Mouse (Mus musculus) granulocyte monocyte progenitor cell, adult 5-6 weeks (primary cell): Measurements from ENCODE around the gene Slc12a6. TPM values are rescaled to one million over a fixed set of nuclear protein-coding genes. Genes with fewer than 3 reads are reported as not detected.
"Not testable (repeated sequence)": the region's sequence is repeated elsewhere in the genome, so short reads cannot be mapped to it uniquely, and the experiment has no call there.

Source experiments
- ATAC-seq: replicated peaks from 2 replicates; pipeline ENCODE4 v1.8.0; 2016; ENCODE audit warnings: mild to moderate bottlenecking, moderate TSS enrichment, inconsistent platforms; ENCODE audit not compliant: poor library complexity, severe bottlenecking
- total RNA-seq, 2 experiments: library from RNA; stranded (forward) in 1 of 2; stranded (reverse) in 1 of 2; fragments of 200-712, 200-1000 nt in 1 of 2; fragments of >200 nt in 1 of 2; fragmentation: Nextera tagmentation in 1 of 2; gene quantifications; 2 replicates each; pipeline ENCODE4 v1.2.3; 2014 to 2017

Slc12a6 gene
- total RNA-seq, 2 experiments from 2014 or later = 51.3 to 62.2 TPM

DNA sequence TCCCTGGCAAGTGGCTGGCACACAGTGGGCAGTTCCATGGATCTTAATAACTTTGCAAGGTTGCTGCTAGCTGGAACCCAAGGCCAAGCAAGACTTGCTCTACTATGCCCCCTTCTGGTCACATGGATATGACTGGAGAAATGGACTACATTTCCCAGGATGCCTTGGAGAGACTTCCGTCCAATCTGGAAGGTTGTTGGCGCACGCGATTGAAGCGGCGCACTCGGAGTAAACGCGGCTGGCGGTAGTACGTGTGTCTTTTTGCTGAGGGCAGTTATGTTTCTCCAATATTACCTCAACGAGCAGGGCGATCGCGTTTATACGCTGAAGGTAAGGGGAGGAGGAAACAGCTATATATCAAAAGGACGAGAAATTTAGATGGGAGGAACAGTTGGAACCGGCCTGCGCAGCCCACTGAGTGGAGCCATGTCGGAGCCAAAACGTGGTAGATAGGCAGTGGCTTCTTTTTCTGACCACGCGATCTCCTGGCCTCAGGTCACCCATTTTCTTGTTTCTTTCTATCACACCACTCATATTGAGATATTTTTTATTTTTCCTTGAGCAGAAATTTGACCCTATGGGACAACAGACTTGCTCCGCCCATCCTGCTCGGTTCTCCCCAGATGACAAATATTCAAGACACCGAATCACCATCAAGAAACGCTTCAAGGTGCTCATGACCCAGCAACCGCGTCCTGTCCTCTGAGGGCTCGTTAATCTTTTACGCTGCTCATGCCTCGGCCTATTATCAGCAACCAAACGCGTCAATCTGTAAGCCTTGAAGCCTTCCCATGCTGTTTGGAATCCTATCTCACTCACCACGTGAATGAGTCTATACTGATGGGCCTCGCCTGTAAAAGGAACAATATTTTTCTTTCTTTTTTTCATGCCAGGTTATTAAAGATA is 3.6 kb upstream of the Slc12a6 start, which contains the start of gene Nop10:
TSS of gene Nop10 (plus strand) at position 179 of the 906 bp plus-strand sequence.
- peak; percentile 55 for ATAC-seq

DNA sequence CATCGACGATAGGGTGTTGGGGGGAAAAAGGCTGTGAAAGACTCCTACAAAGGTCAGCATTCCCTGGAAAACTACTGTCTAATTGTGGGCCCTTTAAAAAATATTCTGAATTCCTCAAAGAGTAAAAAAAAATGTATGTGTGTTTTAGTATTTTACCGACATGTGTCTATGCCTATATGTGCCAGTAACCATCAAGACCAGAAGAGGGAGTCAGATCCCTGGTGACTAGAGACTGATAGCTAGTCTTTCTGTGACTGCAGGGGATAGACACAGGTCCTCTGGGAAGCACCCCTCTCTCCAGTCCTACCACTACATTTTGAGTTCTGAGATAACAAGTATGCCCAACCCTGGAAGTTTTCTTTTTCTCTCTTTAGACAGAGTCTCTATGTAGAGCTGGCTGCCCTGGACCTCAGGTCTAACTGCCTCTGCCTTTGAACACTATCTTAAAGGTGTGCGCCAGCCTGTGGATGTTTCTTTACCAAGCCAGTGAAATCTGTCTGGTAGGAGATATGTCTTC is 2.8 kb upstream of the Slc12a6 start:
- 0 out of 2 replicates have a peak, but pooled peaks have one; percentile 17 for ATAC-seq

DNA sequence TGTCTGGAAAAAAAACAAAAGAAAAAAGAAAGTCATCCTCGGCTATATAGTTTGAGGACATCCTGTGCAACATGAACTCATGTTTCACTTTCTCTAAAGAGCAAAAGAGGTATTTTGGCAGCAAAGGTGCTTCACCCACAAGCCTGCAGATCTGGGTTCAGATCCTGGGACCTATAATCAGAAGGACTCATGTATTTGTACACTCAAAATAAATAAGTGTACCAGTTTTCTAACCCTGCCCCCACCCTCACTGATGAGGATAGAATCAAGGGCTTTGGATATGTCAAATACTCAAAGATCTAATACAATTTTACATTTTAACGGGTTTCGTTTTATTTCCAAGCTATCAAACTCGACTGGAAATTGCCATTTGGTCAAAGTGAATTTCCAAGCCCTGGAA is 1.3 kb upstream of the Slc12a6 start:
- no peak for ATAC-seq

DNA sequence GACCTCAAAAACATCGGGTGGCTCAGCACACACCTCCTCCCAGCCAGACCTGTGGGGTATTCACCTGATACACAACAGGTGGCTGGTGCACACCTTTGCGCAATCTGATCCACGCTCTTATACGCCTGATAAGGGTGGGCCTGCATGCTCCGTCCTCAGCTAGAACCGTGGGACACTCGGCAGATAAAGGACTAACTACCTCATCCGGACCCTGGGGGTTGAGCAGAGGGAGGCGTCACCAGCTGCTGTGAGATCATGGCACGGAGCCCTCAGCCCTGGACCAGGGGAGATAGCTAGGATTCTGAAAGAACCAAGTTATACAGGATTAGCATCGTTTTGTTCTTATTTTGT is 592 bp downstream of the Slc12a6 start, which contains the start of gene Gm21985:
TSS of gene Gm21985 (plus strand) at position 73 of the 351 bp plus-strand sequence.
- ATAC-seq = peak; percentile 38

DNA sequence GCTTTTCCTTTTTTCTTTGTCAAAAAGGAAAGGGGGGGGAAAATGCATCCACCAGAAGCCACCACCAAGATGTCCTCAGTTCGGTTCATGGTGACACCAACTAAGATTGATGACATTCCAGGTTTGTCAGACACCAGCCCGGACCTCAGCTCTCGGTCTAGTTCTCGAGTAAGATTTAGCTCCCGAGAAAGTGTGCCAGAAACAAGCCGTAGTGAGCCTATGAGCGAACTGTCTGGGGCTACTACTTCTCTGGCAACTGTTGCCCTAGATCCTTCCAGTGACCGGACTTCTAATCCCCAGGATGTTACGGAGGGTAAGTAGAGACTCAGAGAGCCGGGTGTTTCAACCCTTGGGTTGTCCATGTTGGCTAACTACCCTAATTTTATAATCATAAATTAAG is 1.2 kb downstream of the Slc12a6 start:
- no peak for ATAC-seq

DNA sequence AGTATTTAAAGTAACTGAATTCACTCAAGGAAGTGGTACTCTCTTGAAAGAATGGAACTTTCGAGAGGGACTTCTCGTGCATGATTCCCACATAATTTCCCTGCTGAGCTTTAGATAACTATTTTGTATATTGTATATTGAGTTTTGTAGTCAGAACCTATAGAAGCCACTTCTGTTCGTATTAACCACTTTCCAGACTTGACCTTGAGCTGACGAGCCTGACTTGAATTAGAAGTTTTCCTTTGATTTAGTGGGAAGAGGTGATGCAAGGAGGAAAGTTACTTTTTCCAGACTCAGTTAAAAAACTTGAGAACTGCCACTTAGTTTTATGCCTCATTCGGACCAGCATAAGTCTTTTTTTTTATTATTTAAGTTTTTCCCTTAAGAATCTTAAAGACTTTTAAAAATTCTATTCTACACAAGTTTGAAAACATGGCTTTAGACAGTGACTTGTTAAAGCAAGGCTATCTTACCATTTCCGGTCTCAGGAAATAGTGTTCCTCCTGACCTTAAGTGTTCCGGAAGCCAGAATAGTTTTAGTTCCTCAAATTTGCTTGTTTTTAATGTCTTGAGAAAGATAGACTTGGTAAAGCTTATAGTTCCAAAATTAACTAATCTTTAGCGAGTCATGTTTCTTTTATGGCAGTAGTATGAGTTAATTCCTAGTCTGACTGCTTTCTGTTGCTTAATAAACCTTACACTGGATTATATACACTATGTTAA is 2.1 kb downstream of the Slc12a6 start:
- ATAC-seq = peak; percentile 52

DNA sequence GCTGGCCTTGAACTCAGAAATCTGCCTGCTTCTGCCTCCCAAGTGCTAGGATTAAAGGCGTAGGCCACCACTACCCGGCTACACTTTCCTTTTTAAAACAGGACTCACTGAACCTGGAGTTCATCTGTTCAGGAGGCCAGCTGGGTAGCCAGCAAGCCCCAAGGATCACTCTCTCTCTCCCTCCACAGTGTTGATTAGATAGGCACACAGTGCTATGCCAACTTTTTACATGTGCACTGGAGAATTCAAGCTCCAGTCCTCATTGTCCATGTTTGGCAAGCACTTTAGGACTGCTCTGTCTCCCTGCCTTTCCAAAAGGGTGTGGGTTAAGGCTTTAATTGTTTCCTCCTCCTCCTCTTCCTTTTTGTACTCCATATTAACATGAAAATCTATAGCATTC is 4.4 kb downstream of the Slc12a6 start:
- ATAC-seq = no peak

DNA sequence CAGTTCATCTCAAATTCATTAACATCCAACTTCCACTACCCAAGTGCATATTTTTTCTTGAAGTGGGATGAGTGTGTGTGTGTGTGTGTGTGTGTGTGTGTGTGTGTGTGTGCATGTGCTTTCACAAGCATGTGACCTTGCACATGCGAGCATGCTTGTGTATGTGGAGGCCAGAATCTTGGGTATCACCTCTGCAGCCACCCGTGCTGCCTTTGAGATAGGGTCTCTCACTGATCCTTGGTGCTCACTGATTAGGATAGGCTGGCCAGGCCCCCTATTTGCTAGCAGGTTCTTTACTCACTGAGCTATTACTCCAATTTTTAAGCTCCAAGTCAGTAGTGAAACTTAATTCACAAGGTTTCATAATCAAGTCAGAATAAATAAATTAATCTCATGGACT is 7.3 kb downstream of the Slc12a6 start:
- no peak for ATAC-seq

DNA sequence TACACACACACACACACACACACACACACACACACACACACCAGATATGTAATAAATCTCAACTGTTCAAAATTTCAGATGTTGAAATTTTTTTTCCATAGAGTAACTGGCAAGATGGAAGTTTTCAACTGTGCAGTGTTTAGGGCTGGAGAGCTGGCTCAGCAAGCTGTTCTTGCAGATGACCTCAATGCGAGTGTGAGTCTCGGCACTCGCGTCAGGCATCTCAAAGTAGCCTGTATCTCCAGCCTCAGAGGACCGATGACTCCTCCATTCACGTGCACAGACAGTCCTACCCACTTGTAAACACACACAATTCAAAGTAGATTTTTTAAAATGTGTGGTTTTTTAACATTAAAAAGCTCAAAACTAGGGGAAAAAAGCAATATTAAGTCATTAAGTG is 7.8 kb downstream of the Slc12a6 start:
- ATAC-seq = no peak

DNA sequence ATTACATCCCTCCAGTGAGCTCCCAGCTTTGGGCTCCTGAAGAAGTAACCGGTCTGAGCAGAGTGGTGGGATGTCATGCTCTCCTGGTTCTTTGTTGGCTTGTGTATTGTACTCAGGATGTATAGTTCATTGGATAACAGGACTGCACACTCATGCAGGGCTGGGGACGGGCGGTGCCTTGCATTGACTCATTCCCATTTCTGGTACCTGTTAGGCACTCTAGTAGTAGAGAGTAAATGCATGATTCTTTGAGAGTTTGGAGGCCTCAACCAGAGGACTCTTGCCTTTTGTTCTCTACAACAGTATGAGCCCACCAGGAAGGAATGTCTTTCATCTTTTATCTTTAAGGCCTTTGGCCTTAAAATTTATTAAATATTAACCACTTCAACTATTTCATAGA is 11.2 kb downstream of the Slc12a6 start:
- no peak for ATAC-seq

DNA sequence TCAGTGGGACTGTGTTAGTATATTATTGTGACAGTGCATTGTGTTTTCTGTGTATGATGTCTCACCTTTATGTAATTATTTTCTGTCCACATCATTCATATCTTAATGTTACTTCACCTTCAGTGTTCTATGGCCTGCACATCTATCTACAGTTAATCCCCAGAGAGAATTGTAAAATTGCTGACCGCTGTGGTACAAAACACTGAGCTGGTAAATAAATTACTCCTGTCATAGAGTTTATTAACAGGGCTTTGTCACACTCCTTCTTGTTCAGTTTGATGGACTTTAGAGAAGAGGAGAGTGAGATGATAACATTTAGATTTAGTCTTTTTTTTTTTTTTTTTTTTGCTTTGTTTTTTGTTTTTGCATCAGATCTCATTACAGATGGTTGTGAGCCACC is 17.2 kb downstream of the Slc12a6 start:
- ATAC-seq = no peak

DNA sequence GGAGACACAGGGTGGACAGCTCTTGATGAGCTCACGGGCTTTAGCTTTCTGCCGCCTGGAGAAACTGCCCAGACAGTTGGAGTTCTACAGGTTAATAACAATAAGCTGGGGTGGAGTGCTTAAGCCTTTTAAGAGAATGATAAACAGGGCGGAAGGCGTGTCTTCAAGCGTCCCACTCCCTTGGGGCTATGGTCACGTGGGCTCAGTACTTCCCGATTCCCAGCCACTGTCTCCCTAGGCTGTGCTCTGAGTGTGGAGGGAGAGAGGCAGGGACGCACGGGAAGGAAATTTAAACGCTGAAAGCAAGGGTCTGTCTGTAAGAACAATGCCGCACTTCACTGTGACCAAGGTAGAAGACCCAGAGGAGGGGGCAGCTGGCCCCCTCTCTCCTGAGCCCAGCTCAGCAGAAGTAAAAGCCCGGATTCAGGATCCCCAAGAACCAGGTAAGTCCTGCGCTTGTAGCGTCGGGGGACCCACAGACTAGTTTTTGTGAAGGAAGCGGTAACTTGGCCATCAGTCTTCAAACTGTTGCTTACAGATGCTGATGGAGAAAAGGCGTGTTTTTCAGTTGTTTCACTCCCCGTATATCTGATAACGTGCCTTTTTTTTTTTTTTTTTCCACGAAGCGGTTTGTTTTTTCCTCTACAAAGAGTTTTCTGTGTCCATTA is 18.9 kb downstream of the Slc12a6 start:
- ATAC-seq = peak; percentile 93

DNA sequence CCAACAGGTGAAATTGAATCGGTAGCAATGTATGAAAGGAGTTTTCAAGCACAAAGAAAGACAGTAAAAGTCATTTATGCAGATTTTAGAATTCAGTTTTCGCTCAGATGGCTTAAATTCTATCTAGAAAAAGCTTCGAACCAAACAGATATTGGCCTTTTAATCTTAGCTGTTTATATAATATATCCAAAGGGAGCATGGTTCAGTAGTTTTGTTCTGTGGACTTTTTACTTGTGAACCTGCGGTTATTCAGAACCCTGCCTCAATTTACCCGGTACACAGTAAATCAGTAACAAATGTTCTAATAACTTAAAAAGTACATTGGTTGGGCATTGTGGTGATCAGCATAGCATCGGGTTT is 19.4 kb downstream of the Slc12a6 start:
- ATAC-seq = no peak

DNA sequence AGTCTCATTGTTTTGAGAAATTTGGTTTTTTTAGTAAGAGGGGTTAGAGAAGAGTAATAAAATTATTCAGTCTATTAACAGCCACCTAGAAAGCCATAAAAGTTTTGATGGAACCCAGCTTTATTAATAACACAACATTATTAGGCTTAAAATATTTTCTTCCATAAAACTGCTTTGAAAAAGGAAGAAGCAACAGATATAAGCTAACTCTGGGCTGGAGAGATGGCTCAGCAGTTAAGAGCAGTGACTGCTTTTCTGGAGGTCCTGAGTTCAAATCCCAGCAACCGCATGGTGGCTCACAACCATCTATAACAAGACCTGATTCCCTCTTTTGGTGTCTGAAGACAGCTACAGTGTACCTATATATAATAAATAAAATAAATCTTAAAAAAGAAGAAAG is 20.4 kb downstream of the Slc12a6 start:
- not testable (repeated sequence) for ATAC-seq

DNA sequence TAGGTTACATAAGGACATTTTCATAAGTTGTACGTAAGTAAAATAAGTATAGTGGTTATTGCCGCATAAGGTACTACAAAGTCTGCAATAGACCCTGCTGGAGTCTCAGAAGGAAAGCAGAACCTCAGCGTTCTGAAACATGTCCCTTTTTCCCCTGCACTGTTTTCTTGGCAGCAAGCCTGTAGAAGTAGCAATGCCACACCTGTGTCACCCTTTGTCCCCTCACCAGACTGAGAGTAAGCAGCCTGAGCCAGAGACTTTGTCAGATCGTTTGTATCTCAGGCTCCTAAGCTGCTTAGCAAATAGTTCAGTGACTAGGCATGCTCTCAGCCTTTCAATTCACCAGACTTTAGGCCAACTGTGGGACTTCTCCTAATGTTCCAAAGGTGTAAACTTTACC is 21.4 kb downstream of the Slc12a6 start:
- peak; percentile 39 for ATAC-seq

DNA sequence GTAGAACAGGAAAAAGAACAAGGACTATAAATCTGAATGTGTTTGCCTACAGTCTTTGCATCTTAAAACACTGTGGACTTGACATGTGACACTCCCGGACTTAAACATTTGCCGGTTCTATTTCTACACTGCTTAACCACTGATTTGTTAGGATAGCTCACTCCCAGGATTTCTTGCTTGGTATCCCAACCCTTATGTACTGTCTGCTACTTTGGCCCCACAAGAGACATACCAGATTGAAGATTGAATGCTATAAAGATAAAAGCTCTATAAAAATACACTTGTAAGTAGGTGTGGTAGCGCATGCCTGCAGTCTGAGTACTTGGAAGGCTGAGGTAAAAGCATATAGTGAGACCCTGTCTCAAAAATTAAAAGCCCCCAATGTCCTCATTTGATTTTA is 23.9 kb downstream of the Slc12a6 start:
- no peak for ATAC-seq

DNA sequence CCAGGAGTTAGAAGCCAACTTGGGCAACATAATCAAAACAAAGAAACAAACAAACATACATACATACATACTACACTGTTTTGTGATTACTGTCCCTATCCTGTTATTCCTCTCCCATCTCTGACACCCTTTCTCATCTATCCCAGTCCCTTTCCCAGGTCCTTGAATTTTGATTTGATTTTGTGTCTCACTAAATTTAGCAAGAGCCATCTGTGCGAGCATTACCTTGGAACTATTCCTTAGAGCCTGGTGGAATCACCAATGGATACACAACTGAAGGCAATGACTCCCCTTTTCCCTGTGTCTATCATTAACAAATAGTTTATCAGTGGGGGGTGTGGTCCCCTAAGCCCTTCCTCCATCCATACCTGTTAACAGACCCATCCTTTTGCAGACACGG is 27.2 kb downstream of the Slc12a6 start:
- no peak for ATAC-seq

DNA sequence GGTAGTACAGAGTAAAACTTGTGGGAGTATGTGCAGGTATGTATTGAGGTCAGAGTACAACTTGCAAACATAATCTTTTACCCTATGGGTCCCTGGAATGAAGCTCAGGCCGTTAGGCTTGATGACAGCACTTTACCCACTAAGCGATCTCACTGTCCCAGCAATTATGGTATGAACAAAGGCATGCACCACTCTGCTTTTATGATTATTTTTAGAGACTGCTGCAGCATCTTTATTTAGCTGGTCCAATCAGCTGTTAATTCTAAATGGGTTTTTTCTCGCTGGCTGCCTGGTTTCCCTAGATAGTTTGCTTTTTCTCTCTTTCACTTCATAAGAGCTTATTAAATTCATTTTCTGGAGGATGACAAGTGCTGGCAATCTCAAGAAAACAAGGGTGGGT is 30.6 kb downstream of the Slc12a6 start:
- ATAC-seq = no peak

DNA sequence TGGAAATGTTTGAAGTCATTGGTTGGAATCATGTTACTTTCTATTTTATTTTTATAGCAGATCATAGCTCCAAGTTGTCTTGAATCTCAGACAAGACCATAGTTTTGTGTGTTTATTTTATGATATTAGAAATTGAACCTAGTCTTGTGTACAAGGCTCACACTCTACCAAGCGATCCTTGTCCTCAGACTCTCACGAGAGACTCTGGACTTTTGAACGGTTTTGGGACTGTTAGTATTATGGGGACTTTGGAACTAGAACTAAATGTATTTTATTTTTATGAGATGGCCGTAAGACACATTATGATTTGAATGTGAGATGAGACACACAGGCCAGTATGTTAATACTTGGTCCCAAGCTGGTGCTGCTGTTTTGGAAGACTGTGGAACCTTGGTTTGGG is 32.6 kb downstream of the Slc12a6 start:
- ATAC-seq = no peak

DNA sequence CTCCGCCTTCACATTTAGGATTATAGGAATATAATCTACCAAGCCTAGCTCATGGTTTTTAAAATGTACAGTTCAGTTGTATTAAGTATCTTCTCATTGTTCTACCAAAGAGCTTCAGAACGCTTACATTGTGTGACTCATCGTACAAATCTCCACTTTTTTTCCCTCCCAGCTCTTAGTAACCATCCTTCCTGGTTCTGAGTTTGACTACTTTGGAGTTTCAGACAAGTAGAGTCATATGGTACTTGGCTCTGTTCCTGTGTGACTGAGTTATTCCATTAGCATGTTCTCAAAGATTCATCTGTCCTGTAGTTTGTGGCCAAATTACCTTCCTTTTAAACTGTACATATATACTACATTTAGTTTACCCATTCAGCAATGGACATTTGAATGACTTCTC is 43.0 kb downstream of the Slc12a6 start:
- no peak; the same call in 1 of the 2 replicates for ATAC-seq

DNA sequence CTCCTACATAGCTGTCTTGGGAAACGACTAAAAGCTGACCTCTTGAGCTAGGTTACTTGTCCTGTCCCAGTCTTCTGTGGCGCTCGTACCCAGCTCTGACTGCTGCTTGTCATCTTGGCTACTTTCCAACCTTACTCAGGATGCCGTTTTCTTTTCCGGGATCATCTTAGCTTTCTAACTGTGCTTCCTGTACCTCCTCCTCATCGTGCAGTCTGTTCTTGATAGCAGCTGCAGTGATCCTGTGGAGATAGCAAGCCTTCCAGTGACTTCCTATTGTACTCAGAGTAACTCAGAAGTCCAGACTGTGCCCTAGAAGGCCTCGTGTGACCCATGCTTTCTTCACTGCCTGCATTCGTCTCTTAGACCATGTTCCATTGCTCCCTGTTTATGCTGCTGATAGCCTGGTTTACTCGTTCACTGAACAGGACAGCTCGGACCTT is 43.6 kb downstream of the Slc12a6 start:
- ATAC-seq = peak; percentile 42
